Mouse (Mus musculus): ENCODE results near the gene Bola3. TPM values are rescaled to one million over a fixed set of nuclear protein-coding genes. Genes with fewer than 3 reads are reported as not detected.
"Not testable (repeated sequence)": the region's sequence is repeated elsewhere in the genome, so short reads cannot be mapped to it uniquely, and the experiment has no call there.

The Bola3 gene
- polyA plus RNA-seq, 1 experiment from 2014 or later, result 156 TPM

DNA sequence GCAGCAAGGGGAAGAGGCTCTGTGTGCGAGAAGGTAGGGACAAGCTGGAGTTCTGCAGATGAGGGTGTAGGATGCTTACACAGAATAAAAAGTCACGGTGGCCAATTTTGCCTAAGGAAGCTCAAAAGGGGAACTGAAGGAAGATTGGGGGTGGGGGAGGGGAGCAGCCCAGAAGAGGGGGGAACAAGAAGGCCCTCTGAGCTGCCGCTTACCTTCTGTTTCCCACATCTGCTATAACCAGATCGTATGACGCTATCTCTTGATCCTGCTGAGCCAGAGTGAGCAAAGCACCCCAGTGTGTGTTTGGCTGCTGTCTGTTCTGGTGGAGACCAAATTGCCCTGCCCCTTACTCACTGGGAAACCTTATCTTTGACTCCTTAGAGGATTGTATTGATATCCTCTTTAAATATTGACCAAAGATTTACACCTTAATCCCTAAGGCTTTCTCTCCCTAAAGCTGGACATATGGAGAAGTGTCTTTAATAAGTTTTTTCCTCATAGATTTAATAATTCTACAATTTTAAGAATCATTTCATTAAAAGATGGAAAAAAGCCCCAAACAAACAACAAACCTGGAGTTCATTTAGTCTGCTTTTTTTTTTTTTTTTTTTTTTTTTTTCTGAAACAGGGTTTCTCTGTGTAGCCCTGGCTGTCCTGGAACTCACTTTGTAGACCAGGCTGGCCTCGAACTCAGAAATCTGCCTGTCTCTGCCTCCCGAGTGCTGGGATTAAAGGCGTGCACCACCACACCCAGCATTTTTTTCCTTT lies 25.1 kb upstream of the Bola3 start:
- H3K4me3 ChIP-seq, result no peak overlapping the region
- no peaks in the 10 kb centered on the region for H3K27me3 ChIP-seq (ENCODE audit: low read depth, poor library complexity, severe bottlenecking)
- H3K9me3 ChIP-seq (replicated peaks), result no peaks in the 10 kb centered on the region
- no peak overlapping the region for H3K27ac ChIP-seq (replicated peaks)
- H3K4me1 ChIP-seq, result peaks cover 22% of the 10 kb centered on the region
- peaks cover 5% of the 10 kb centered on the region for H3K36me3 ChIP-seq
- no peak for DNase-seq (ENCODE audit: low spot score)
- WGBS, result 75% methylated on average over 8 of the region's 8 CpGs

DNA sequence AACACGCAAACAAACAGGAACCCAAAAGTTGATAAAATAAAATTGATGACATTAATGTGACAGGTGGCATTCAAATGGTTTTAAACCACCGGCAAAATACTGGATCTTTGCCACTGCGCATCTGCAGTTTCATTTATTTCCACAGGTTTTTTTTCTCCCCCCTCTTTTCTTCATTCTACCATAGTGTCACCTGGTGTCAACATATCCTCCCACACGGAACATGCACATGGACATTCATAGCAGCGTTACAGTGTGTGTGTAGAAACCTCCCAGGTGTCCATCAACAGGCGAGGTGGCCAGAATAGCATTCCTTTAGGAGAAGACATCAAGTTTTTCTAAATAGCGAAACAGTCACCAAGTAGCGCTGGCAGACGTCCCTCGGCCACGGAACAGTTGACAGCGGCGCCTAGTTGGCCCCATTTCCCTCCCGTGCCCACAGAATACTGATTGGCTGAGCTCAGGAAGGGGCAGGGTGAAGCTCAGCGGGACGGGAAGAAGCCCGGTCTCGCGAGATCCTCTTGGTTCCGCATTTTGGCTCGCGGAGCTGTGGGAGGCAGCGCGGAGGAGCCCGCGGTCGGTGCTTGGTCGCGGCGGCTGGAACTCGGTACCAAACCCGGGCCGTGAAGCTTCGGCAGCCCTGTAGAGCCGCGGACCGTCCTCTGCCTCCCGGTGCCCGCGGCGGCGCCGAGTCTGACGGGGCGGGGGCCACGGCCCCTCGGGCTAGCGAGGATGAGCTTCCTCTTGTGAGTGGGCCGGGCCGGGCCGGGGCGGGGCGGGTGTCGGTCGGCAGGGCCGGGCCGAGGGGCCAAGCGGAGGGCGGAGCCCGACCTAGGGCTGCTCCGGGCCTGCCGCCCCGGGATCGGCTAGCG lies 23.2 kb upstream of the Bola3 start, which contains the start of the genes Mthfd2 and Mob1a:
TSS of gene Mthfd2 (minus strand) at position 384 of the 869 bp plus-strand sequence.
TSS of gene Mob1a (plus strand) at position 492 of the 869 bp plus-strand sequence.
- Histone ChIP-seq H3K36me3 (peaks cover 24% of the 10 kb centered on the region), H3K9me3 (replicated peaks) (no peaks in the 10 kb centered on the region), H3K27ac (replicated peaks) (peak within 1 kb of the TSS; percentile 98), H3K4me3 (peak within 1 kb of the TSS; percentile 97), H3K27me3 (ENCODE audit: low read depth, poor library complexity, severe bottlenecking) (no peaks in the 10 kb centered on the region), H3K4me1 (peaks cover 22% of the 10 kb centered on the region)
- WGBS, result 2% methylated on average over 61 of the region's 65 CpGs
- DNase-seq (ENCODE audit: low spot score), result peak; percentile 94

DNA sequence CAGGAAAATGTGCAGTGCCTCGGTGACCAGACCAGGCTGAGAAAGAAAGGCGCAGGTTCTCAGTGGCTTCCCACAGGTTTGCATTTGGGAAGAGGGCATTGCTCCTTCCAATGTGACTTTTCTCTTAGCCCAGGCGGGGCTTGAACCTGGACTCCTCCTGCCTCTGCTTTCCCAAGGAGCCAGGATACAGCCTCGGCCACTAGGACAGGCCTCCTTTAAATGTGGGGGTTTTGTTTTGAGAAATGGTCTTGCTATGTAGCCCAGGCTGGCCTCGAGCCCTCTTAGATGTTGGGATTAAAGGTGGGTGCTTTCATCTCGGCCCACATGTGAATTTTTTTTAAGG lies 22.6 kb upstream of the Bola3 start:
- Histone ChIP-seq H3K4me3 (peak overlapping the region; percentile 97), H3K9me3 (replicated peaks) (no peaks in the 10 kb centered on the region), H3K4me1 (peaks cover 22% of the 10 kb centered on the region), H3K36me3 (peaks cover 31% of the 10 kb centered on the region), H3K27me3 (ENCODE audit: low read depth, poor library complexity, severe bottlenecking) (no peaks in the 10 kb centered on the region), H3K27ac (replicated peaks) (peak overlapping the region; percentile 98)
- DNase-seq (ENCODE audit: low spot score), result no peak
- WGBS, result 11% methylated on average over 6 of the region's 6 CpGs

DNA sequence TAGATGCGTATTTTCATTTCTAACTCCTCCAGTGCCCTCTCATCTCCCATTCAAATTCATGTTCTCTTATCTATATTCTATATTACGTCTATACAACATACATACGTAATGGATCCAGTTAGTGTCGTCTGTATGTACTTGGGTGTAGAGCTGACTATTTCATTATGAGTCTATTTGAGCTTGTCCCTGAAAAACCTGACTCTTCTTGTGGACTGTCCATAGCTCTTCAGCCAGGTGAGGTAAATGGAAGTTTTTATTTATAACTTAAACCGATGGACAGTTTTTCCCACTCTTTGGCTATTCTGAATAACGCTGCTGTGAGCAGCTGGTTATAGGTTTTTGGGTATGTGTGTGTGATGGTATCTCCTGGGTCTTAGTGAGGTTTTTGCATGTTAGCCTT lies 22.2 kb upstream of the Bola3 start:
- peaks cover 34% of the 10 kb centered on the region for H3K36me3 ChIP-seq
- WGBS, result 78% methylated on average over 6 of the region's 6 CpGs
- peaks cover 22% of the 10 kb centered on the region for H3K4me1 ChIP-seq
- peak overlapping the region; percentile 98; the same call in 1 of the 2 replicates for H3K27ac ChIP-seq (replicated peaks)
- H3K27me3 ChIP-seq (ENCODE audit: low read depth, poor library complexity, severe bottlenecking), result no peaks in the 10 kb centered on the region
- H3K4me3 ChIP-seq, result peak overlapping the region; percentile 97
- no peak for DNase-seq (ENCODE audit: low spot score)
- no peaks in the 10 kb centered on the region for H3K9me3 ChIP-seq (replicated peaks)

DNA sequence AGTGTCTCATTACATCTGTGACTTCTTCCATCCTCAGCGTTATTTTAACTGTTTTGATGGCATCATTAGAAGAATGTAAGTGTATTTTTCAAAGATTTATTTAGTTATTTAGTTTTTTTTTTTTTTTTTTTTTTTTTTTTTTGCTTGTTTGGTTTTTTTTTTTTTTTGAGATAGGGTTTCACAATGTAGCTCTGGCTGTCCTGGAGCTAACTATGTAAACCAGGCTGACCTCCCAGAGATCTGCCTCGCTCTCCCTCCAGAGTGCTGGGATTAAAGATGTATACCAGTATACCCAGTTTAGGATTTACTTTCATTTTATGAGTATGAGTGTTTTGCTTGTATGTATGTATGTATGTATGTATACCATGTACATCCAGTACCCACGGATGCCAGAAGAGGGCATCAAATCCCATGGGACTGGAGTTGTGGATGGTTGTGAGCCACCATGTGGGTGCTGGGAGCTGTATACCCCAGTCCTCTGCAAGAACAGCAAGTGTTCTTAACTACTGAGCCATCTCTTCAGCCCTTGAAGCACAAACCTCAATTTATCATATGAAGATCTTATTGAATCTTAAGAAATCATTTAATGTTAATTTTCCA lies 21.3 kb upstream of the Bola3 start:
- Histone ChIP-seq H3K4me3 (peak overlapping the region; percentile 97; the same call in 1 of the 2 replicates), H3K9me3 (replicated peaks) (no peaks in the 10 kb centered on the region), H3K36me3 (peaks cover 44% of the 10 kb centered on the region), H3K27ac (replicated peaks) (no peak overlapping the region), H3K4me1 (peaks cover 22% of the 10 kb centered on the region), H3K27me3 (ENCODE audit: low read depth, poor library complexity, severe bottlenecking) (no peaks in the 10 kb centered on the region)
- 89% methylated on average over 3 of the region's 3 CpGs for WGBS
- no peak for DNase-seq (ENCODE audit: low spot score)

DNA sequence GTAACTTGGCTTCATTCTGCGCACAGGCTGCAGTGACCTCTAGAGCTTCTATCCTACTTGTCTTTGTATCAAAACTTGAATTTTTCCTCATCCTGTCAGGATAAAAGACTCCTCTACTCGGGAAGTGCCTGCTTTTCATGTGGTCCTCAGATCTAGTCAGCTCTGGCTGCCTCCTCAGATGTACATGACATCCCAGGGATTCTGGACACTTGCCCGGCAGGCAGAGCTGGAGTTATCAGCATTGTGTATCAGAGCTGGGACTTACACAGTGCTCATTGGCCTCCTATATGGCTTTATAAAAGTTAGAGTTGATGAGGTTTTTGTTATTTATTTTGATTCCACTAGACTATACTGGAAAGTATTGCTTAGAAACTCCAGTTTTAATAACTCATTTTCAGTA lies 7.6 kb upstream of the Bola3 start:
- WGBS, result 88% methylated on average over 3 of the region's 3 CpGs
- H3K9me3 ChIP-seq (replicated peaks), result no peaks in the 10 kb centered on the region
- H3K36me3 ChIP-seq, result peaks cover 76% of the 10 kb centered on the region
- no peaks in the 10 kb centered on the region for H3K27me3 ChIP-seq (ENCODE audit: low read depth, poor library complexity, severe bottlenecking)
- no peak for DNase-seq (ENCODE audit: low spot score)
- H3K27ac ChIP-seq (replicated peaks), result no peak overlapping the region
- H3K4me3 ChIP-seq, result no peak overlapping the region
- no peaks in the 10 kb centered on the region for H3K4me1 ChIP-seq

DNA sequence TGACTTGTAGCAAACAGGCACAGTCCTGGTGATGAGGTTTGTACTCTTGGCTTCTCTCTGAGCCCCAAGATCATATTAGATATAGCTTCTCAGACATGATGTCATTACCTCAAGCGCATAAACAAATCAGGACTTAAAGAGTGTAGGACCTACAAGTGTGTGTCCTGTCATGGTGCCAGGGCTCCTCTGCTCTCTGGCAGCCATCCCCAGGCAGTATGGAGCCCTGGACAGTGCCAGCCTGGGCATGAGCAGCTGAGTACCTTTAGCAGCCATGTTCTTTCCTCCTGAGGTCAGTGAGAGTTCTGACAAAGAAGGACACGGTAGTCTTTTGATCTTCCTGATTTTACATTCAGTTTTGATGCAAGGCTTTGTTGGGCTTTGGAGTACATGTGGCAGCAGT lies 6.0 kb upstream of the Bola3 start:
- WGBS, result 93% methylated on average over 2 of the region's 2 CpGs
- peaks cover 60% of the 10 kb centered on the region for H3K36me3 ChIP-seq
- no peaks in the 10 kb centered on the region for H3K27me3 ChIP-seq (ENCODE audit: low read depth, poor library complexity, severe bottlenecking)

DNA sequence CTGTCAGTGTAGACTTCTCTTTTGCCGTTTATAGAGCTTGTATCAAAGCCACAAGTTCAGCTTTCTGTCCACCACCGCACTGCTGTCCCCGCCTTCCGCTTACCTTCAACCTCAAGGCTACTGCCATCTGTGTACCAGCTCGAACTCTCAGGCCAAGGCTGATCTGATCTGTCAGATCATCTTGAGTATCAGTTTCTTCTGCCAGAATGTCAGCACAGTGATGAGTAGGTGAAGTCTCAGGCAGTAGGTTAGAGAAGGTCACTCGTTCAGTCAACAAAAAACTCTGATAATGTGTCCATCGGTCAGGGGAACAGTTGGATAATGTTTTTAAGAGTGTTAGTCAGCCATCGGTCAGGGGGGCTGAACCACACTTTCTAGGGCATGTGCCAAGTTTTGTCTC lies 3.7 kb upstream of the Bola3 start:
- not testable (repeated sequence) for H3K4me3 ChIP-seq; H3K9me3 ChIP-seq (replicated peaks); H3K27ac ChIP-seq (replicated peaks); H3K27me3 ChIP-seq (ENCODE audit: low read depth, poor library complexity, severe bottlenecking); DNase-seq (ENCODE audit: low spot score)
- H3K4me1 ChIP-seq, result peaks cover 17% of the 10 kb centered on the region
- WGBS, result 94% methylated on average over 8 of the region's 8 CpGs
- H3K36me3 ChIP-seq, result peaks cover 37% of the 10 kb centered on the region

More for the DNA sequence above, 6.0 kb upstream of the Bola3 start:
- DNase-seq (ENCODE audit: low spot score), result no peak
- H3K9me3 ChIP-seq (replicated peaks), result no peaks in the 10 kb centered on the region
- H3K4me3 ChIP-seq, result no peak overlapping the region
- H3K4me1 ChIP-seq, result no peaks in the 10 kb centered on the region
- no peak overlapping the region for H3K27ac ChIP-seq (replicated peaks)

DNA sequence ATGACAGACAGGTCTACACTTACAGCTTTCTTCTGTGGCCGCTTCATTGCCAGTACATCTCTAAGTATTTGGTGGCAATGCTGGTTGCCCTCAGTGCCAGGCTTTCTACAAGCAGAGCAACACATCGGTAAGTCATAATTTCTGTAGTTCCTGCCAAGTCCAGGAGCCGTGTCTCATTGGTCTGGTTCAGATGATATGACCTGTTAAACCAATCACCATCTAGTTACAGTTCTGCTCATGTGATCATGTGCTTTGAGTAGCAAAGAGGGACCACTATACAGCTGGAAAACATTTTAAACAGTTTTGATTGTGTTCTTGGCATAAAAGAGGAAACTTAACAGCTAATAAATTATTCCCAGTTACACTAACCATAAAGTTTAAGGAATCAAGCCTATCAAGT lies 1.0 kb upstream of the Bola3 start:
- Histone ChIP-seq H3K9me3 (replicated peaks) (no peaks in the 10 kb centered on the region), H3K27me3 (ENCODE audit: low read depth, poor library complexity, severe bottlenecking) (no peaks in the 10 kb centered on the region), H3K27ac (replicated peaks) (no peak overlapping the region), H3K36me3 (peaks cover 20% of the 10 kb centered on the region), H3K4me3 (no peak overlapping the region), H3K4me1 (peaks cover 30% of the 10 kb centered on the region)
- WGBS, result 87% methylated on average over 3 of the region's 3 CpGs
- DNase-seq (ENCODE audit: low spot score), result no peak

DNA sequence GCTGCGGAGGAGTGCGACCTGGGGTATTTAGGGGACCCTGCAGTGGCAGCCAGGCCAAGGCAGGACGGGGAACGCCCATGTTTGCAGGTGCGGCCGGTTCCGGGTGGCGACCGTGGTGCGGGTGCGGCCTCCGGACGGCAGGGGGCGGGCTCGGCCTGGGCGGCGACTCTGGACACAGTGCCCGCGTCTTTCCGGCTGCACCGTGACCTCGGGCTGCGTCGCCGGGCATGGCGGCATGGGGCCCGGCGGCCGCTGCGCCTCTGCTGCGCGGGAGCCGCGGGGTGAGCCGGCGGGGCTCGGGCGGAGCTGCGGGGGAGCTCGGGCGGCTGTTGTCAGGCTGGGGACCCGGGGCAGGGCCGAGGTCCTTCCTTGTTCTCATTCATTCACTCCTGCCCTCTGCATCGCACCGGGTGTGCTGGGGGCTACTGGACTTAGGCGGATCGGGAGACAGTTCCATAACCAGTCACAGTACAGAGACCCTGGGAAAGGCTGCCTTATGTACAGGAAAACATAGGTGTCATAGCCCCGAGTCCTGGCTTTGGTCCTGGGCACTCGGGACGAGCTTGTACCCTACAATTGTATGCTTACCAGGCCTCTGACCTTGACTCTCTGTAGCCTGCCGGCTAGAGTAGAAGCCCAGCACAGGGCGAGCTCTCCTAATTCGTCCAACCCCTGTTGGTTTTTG lies 469 bp downstream of the Bola3 start:
- DNase-seq (ENCODE audit: low spot score), result peak; percentile 90
- peak overlapping the region; percentile 95 for H3K27ac ChIP-seq (replicated peaks)
- peaks cover 30% of the 10 kb centered on the region for H3K4me1 ChIP-seq
- no peaks in the 10 kb centered on the region for H3K27me3 ChIP-seq (ENCODE audit: low read depth, poor library complexity, severe bottlenecking)
- H3K4me3 ChIP-seq, result peak overlapping the region; percentile 94
- no peaks in the 10 kb centered on the region for H3K9me3 ChIP-seq (replicated peaks)
- peaks cover 25% of the 10 kb centered on the region for H3K36me3 ChIP-seq
- under 1% methylated on average over 53 of the region's 53 CpGs for WGBS

DNA sequence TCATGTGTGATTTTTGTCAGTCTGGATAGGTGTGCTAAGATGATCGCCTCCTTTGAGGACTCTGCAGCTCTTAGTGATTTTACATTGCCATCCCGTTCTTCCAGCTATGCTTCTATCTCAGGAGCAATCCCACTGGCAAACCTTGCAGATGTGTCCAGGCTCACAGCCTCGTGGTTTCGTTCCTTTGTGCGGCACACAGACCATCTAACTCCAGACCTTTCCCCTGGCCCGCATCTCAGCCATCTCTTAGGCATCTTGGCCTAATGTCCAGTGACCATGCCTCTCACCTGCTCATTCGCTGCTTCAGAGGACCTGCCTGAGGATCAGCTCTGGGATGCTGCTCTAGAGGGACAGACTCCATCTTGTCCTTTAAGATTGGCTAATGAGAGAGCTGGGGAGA lies 1.2 kb downstream of the Bola3 start:
- DNase-seq (ENCODE audit: low spot score), result no peak
- H3K36me3 ChIP-seq, result peaks cover 32% of the 10 kb centered on the region
- peaks cover 30% of the 10 kb centered on the region for H3K4me1 ChIP-seq
- H3K27ac ChIP-seq (replicated peaks), result peak overlapping the region; percentile 95
- H3K27me3 ChIP-seq (ENCODE audit: low read depth, poor library complexity, severe bottlenecking), result no peaks in the 10 kb centered on the region
- no peaks in the 10 kb centered on the region for H3K9me3 ChIP-seq (replicated peaks)
- WGBS, result 87% methylated on average over 7 of the region's 7 CpGs
- peak overlapping the region; percentile 94 for H3K4me3 ChIP-seq

DNA sequence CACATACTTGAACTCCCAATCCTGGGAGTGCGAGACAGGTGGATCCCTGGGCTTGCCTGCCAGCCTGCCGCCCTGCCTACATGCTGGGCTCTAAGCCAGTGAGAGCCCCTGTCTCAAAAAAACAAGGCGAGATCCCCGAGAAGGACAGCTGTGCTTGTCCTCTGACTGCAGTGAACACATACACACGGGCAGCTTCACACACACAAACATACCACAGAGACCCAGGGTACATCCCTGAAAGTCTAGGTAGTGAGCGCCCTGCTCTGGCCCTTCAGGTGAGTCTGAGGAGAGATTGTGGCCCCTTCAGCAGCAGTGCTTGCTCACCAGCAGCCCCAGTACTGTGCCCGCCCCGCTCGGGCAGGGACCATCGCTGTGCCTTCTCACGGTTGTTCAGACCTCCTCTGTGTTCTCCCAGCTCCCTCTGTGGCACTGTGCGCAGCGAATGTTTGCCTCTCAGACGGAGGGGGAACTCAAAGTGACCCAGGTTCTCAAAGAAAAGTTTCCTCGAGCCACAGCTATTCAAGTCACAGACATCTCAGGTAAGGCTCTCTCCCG lies 2.0 kb downstream of the Bola3 start:
- H3K36me3 ChIP-seq, result peaks cover 40% of the 10 kb centered on the region
- no peak overlapping the region; the same call in 1 of the 2 replicates for H3K27ac ChIP-seq (replicated peaks)
- DNase-seq (ENCODE audit: low spot score), result no peak
- no peaks in the 10 kb centered on the region for H3K27me3 ChIP-seq (ENCODE audit: low read depth, poor library complexity, severe bottlenecking)
- 89% methylated on average over 16 of the region's 16 CpGs for WGBS
- H3K9me3 ChIP-seq (replicated peaks), result no peaks in the 10 kb centered on the region
- peaks cover 30% of the 10 kb centered on the region for H3K4me1 ChIP-seq
- H3K4me3 ChIP-seq, result peak overlapping the region; percentile 94; the same call in 1 of the 2 replicates
